Mouse (Mus musculus) small intestine, adult 2 months (tissue): ENCODE results near the gene Sik1. TPM values are rescaled to one million over a fixed set of nuclear protein-coding genes. Genes with fewer than 3 reads are reported as not detected.

Experiments
- H3K27ac ChIP-seq: fragments of 200-500 bp; 2 replicates; pipeline ENCODE4 v1.5.1; 2012; ENCODE audit warnings: low read depth, low read length, control low read depth, inconsistent platforms; ENCODE audit not compliant: insufficient read depth
- H3K27me3 ChIP-seq: fragments of 200-500 bp; 2 replicates; pipeline ENCODE4 v1.6.1; 2012; ENCODE audit warnings: mild to moderate bottlenecking, moderate library complexity, low read length, inconsistent platforms; ENCODE audit not compliant: control insufficient read depth, insufficient read depth
- H3K36me3 ChIP-seq: fragments of 200-500 bp; 2 replicates; pipeline ENCODE4 v1.6.1; 2012; ENCODE audit warnings: mild to moderate bottlenecking, low read length, control low read depth, inconsistent platforms; ENCODE audit not compliant: control insufficient read depth, insufficient read depth
- H3K4me1 ChIP-seq: fragments of 200-500 bp; 2 replicates; pipeline ENCODE4 v1.6.1; 2012; ENCODE audit warnings: low read length, inconsistent platforms, mixed read lengths; ENCODE audit not compliant: control insufficient read depth, insufficient read depth, insufficient read length
- H3K4me3 ChIP-seq: fragments of 200-500 bp; 2 replicates; pipeline ENCODE4 v1.5.1; 2012; ENCODE audit warnings: low read depth, mild to moderate bottlenecking, control low read depth, inconsistent platforms, low read length, moderate library complexity
- CTCF ChIP-seq: fragments of 200-500 bp; IDR thresholded peaks from 2 replicates; pipeline ENCODE4 v1.5.1; 2012; ENCODE audit warnings: low read depth, mild to moderate bottlenecking, control low read depth, inconsistent platforms, low read length, moderate library complexity, mixed read lengths; ENCODE audit not compliant: insufficient replicate concordance, insufficient read length; ENCODE audit errors: extremely low read depth
- POLR2A ChIP-seq: fragments of 200-500 bp; IDR thresholded peaks from 2 replicates; pipeline ENCODE4 v1.6.1; 2012; ENCODE audit warnings: low read depth, mild to moderate bottlenecking, control low read depth, inconsistent platforms, low read length, moderate library complexity
- WGBS: fragments of 180-500 bp; shearing (Covaris S2); methylation state at CpG from one replicate; pipeline ENCODE4 v1.1.7; 2018; 5-methylcytosine and 5-hydroxymethylcytosine counted together
- polyA plus RNA-seq: library from polyadenylated mRNA; depleted of rRNA; stranded (reverse); fragments of >200 nt; gene quantifications from 2 replicates; pipeline ENCODE4 v1.2.3, GENCODE M21; 2012; rRNA removed

Sik1 gene
- polyA plus RNA-seq, 1 experiment: 16.9 TPM

DNA sequence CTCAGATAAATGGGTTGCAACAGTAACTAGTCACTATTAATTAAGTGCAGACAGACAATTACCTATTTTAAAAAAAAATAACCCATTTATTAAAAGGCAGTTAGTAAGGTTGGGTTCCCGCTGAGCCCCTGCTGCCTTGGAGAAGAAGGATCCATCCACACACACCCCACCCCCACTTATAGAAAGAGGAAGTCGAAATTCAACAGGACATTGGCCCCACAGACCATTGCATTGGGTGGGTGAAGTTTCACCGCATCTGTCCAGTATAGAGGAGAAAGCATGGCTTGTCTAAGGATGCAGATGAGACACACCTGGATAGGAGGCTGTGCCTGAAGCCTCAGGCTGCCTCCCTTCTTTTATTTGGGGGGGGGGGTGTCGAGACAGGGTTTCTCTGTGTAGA is 50.0 kb downstream of the Sik1 start:
- whole genome bisulfite sequencing: 56% methylated on average over 4 of the region's 4 CpGs
- H3K27me3 ChIP-seq: no peaks in the 10 kb centered on the region
- no peaks in the 10 kb centered on the region for H3K36me3 ChIP-seq
- H3K4me1 ChIP-seq: no peaks in the 10 kb centered on the region
- H3K27ac ChIP-seq: no peak overlapping the region
- no peak for TF ChIP-seq POLR2A
- no peak for TF ChIP-seq CTCF
- no peak overlapping the region for H3K4me3 ChIP-seq

DNA sequence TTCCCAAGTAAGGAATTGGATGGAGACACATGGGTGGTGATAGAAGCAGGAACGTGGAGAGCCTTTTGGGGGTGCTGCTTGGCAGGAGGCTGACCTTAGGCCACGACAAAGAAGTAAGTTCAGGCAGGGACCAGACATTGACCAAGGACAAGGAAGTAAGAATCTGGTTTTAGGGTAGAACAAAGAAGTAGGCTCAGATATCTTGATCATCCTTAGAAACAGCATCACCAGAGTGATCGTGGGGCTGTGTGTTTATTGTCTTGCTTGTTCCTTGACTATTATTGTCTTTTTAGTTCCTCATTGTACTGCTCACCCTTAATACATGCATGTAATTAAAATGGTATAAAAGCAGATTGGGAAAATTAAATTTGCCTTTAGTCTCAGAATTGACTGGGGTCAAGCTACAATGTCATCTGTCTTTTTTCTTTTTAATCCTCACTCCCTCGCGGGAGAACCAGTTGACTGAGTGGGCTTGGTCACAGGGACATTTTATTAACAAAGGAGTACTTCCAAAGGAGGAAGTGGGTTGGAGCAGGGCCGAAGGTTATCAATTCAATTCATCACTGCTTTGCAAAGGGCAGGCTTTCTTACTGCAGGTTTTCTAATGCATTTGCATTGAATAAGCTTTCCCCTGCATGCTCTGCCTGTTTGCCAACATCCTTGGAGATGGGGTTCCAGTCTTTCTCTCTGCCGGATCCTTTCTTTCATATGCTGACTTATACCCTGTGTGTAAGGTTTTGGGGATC is 53.2 kb downstream of the Sik1 start:
- Histone ChIP-seq H3K27ac (no peak overlapping the region), H3K36me3 (no peaks in the 10 kb centered on the region), H3K27me3 (no peaks in the 10 kb centered on the region), H3K4me1 (no peaks in the 10 kb centered on the region), H3K4me3 (no peak overlapping the region)
- 41% methylated on average over 7 of the region's 7 CpGs for WGBS
- no peak for TF ChIP-seq POLR2A
- TF ChIP-seq CTCF: no peak

DNA sequence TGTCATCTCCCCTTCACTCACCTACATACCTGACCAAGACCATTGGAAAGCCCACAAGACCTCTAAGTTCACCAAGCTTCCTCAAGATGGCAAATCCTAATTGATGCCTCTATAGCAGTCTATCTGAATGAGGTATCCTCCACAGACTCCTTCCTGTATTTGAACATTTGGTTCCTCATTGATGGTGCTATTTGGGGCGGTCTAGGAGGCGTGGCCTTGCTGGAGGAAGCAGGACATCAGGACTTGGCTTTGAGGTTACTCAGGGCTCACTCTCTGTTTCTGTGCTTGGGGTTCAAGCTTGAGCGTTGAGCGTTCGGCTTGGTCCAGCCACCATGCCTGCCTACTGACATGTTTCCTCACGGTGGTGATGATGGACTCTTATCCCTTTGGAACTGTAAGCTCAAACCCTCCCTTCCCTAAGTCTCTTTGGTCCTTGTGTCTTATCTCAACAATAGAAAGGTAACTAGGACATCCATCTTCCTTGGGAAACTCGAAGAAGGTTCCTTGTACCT is 54.7 kb downstream of the Sik1 start:
- 76% methylated on average over 7 of the region's 7 CpGs for WGBS
- Histone ChIP-seq H3K4me3 (no peak overlapping the region), H3K4me1 (no peaks in the 10 kb centered on the region), H3K36me3 (no peaks in the 10 kb centered on the region), H3K27ac (no peak overlapping the region), H3K27me3 (no peaks in the 10 kb centered on the region)
- TF ChIP-seq POLR2A (no peak), CTCF (no peak)

DNA sequence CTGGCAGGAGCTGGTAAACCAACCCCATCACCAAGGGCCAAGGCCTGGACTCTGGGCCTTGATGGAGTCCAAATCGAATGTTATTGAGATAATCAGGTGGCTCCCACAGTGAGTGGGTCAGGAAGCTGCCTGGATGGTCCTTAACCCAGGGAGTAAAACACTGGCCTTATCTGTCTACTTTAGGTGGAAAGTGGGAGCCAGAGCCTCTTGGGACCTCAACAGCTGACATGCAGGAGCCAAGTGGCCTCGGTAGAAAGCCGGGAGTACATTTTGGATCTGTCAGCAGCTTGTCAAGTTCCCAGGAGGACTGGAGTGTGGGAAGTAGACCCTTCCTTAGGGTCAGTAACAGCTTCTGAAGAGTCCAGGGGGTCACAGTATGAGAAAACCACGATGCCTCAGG is 59.7 kb downstream of the Sik1 start:
- Histone ChIP-seq H3K4me3 (no peak overlapping the region), H3K27ac (no peak overlapping the region), H3K4me1 (0 out of 2 replicates have a peak, but pooled peaks cover 1% of the 10 kb centered on the region), H3K27me3 (no peaks in the 10 kb centered on the region), H3K36me3 (no peaks in the 10 kb centered on the region)
- no peak for TF ChIP-seq POLR2A
- 81% methylated on average over 4 of the region's 4 CpGs for WGBS

Other genes starting within 250 kb of the Sik1 start
- gene Cbs, start 218.6 kb downstream of the Sik1 start, polyA plus RNA-seq: 1.2 and 29.0 TPM in 2 replicates
- 10.1 and 19.1 TPM in 2 replicates for gene U2af1, start 196.9 kb downstream of the Sik1 start, polyA plus RNA-seq
- not detected in 2 replicates for gene Cryaa, start 178.0 kb downstream of the Sik1 start, polyA plus RNA-seq
- gene Rrp1b, start 180.3 kb upstream of the Sik1 start, polyA plus RNA-seq: 2.7 and 2.8 TPM in 2 replicates
- 0.14 and 0.15 TPM in 2 replicates for gene Hsf2bp, start 180.5 kb upstream of the Sik1 start, polyA plus RNA-seq